Mouse (Mus musculus): ENCODE results near the gene Lct.
A peak's percentile ranks its signal among the peaks of the same experiment; 100 is the strongest.
"Not testable (repeated sequence)": the region's sequence is repeated elsewhere in the genome, so short reads cannot be mapped to it uniquely, and the experiment has no call there.

The Lct gene

DNA sequence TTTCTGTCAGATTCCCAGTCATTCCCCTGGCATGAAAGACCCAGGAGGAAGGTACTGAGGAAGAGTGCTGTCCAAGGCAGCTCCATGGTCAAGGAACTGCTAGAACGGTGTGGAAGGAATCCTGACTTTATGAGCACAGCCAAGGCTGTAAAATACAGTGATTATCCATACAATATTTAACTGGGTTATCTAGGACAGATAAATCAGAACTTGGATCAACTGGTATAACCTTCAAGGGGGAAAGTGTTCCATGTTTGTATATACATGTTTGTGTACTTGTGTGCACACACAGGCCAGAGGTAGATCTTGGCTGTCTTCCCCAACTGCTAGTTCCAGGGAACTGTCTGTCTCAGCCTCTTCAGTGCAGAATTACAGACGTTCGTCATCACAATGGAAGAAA lies at the start of gene Lct:
Lct (minus strand) TSS at position 101 of the 400 bp plus-strand sequence.
- no peak for DNase-seq (ENCODE audit: low read depth)

DNA sequence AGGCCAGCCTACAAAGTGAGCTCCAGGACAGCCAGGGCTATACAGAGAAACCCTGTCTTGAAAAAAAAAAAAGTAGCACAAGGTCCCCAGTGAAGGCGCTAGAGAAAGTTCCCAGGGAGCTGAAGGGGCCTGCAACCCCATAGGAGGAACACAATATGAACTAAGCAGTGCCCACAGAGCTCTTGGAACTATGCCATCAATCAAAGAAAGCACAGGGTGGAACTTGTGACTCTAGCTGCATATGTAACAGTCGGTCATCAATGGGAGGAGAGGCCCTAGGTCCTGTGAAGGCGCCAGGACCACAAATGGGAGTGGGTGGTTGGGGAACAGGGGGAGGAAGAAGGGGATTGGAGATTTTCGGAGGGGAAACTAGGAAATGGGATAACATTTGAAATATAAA lies 48.7 kb upstream of the Lct start:
- no peak for DNase-seq (ENCODE audit: low read depth)

DNA sequence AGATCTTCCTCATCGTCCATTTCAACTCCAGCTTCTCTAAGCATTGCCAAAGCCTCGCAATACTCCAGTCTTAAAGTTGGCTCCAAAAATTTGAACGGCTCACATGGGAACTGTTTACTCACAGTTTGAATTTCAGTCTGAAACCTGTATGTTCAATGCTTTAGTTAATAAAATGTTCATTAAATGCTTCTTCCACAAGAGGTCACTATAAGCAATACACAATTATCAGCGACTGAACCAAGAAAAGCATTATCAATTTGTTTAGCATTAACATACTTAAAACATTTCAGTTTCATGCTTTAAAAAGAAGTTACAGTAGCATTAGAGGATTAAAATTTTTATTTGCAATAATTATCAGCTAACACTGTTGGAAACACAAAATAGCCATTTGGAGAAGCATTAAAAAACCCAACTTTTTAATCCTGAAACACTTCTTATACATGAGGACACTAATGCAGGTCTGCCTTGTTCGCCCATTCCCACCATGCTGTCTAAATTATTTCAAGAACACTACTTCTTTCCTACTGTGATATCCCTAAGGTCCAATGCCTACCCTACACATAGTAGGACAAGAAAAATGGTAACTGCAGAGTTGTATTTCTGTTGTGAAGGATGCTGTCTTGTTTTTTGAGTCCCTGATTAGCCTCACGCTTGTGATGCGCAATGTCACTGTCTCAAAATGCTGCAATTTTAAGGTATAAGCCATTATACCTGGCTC lies 44.2 kb upstream of the Lct start:
- peak; percentile 48 for DNase-seq (ENCODE audit: low read depth)

DNA sequence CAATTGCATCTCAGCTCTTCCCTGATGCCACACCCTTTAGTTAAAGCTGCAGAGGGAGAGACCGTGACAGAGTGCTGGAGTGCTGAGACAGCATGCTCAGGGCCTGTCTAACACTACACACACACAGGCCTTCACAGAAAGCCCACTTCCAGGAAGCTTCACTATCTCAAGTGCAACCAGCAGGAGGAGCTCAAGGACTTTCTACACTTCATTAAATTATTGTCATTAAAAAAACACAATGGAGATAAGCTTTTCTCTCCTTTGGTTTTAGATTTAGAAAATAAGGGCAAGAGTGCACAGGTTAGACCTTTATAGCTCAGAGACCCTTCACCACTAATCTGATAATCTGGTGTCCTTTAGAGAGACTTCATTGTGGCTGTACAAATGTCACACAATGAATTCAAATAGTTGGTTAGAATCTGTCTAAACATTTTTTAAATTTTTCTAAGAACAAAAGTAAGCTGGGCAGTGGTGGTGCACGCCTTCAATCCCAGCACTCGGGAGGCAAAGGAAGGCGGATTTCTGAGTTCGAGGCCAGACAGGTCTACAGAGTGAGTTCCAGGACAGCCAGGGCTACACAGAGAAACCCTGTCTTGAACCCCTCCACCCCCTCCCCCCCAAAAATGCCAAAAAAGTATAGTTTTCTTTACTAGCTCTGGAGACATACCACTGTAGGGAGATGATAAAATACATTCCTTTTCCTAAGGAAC lies 40.8 kb upstream of the Lct start:
- peak; percentile 81 for DNase-seq (ENCODE audit: low read depth)

DNA sequence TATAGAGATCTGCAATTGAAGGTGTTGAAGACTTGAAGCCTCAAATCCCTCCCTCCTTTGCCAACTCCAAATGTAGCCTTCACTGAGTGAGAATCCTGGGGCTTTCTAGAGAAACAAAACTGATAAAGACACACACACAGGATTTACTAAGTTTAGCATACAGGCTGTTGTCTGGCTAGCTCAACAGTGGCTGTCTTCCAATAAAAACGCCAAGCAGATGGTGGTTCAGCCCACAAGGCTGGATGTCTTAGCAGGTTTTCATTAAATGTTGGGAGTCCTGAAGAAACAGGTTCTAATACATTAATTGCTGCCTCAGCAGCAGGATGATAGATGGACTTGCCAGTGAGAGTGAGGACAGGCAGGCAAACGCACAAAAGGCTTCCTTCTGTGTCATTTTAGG lies 32.5 kb upstream of the Lct start:
- DNase-seq (ENCODE audit: low read depth), result peak; percentile 65

DNA sequence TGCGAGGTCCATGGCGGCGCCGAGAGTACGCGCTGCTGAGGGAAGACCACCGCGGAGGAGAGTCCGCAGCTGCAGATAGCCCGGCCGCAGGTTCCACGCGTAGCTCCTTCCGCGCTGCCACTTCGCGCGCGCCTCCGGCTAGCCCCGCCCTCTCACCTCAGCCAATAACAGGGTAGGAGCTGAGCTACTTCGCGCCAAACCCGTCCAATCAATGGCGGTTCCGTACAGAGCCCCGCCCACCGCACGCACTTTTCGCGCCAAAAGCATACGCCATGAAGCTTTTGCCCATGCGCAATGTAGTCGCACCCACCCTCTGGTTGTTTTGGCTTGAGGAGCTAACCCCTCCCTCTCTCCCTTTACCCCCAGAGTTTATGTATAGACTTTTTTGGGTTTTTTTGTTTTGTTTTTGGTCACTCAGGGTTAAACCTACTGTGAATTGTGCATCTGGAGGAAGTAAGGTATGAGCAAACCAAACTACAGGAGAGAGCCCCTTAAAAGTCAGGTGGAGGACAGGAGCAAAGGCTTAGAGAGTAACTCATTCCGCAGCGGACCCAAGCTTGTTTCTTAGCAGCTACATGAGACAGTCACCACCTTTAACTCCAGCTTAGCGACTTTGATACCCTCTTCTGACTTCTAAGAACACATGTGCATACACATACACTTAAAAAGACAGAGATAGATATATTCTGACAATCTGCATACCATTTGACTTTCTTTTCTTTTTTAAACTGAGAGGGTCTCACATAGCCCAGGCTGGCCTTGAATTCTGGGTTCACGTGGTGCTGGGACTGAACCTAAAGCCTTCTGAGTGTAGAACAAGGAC lies 31.6 kb upstream of the Lct start, which contains the start of gene Mcm6:
Mcm6 (minus strand) TSS at position 111 of the 823 bp plus-strand sequence.
- peak; percentile 97 for DNase-seq (ENCODE audit: low read depth)

DNA sequence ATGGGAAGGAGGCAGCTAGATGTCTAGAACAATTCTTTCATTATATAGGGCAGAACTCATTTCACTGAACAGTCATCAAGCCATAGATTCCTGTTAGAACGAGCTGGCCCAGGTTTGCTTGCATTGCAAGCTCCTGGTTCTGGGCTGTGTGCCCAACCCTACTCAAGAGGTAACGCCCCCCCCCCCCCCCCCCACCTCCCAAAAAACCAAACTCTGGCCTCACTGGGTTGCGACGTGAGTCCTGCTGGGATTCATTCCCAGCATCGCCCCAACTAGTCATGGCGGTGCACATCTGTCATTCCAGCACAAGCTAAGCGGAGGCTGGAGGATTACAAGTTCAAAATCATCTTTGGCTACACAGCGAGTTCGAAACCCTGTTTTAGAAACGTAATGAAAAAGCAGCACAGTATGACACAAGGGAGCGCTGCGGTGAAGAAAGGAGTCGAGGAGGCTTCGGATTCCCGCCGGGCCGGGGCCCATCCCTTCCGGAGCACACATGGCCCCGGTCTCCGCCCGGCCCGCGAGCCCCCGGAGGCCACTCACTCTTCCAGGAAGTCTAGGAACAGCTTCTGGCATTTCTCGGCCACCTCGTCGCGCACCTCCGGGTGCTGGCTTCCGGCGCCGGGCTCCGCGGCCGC lies 30.9 kb upstream of the Lct start:
- peak; percentile 84 for DNase-seq (ENCODE audit: low read depth)

DNA sequence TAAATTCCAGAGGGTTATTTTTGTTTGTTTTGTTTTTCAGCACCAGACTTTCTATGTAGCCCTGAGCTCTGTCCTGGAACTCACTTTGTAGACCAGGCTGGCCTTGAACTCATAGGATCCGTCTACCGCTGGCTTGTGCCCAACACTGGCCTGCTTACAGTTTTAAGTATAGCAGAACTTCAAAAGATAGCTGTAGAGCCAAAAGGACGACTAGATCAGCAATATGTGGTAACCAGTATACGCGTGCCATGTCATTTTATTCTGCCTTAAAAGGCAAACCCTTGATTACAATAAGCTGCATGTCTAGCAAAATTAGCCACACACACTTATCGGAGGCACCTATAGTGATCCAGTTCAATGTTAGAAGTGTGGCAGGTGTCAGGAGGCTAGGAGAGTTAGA lies 30.2 kb upstream of the Lct start:
- peak; percentile 30 for DNase-seq (ENCODE audit: low read depth)

DNA sequence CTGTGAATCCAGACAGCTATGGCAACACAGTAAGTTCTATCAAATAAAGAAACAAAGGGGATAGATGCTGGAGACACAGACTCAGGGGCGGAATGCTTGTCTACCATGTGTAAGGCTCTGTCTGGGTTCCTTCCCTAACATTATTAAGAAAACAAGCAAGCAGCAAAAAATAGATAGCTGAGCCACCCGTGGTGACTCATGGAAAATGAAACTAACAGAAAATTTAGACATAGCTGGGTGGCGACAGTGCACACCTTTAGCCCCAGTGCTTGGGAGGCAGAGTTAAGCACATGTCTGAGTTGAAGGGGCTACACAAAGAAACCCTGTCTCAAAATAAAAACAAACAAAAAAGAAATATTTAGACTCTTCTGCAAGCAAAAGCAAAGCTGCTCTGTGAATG lies 29.3 kb upstream of the Lct start:
- DNase-seq (ENCODE audit: low read depth), result peak; percentile 60

DNA sequence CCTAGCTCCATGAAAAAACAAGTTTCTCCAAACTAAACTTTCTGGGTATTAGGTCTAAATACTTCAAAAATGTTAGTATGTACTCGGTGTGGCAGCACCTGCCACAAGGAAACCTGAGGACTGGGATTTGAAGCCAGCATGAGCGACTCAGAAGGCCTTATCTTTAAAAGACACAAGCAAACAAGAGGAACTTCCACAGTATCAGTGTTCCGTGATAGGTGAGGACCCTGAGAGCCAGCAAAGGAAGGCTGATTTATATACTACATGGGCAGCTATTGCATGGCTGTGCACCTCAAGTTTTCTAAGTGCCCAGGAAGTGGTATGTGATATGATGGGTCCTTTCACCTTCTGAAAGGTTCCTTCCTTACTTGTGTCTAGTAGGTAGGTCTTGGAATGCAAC lies 25.0 kb upstream of the Lct start:
- no peak for DNase-seq (ENCODE audit: low read depth)

DNA sequence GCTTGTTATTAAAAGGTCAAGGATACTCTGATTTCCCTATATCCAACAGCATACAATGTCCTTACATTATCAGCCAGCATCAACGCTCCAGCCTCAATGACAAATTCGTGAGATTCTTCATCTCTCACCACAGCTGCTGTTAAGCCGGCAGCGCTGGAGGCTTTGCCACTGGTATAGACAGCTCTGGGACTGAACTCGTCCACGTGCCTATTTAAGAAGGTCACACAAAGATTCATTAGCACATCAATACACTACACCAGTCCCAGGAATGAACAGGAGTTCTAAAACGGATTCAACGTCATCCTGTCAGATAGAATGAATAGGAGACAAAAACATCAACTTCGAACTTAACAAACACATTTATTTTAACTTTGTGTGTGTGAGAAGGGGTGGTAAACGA lies 16.1 kb upstream of the Lct start:
- no peak for DNase-seq (ENCODE audit: low read depth)

DNA sequence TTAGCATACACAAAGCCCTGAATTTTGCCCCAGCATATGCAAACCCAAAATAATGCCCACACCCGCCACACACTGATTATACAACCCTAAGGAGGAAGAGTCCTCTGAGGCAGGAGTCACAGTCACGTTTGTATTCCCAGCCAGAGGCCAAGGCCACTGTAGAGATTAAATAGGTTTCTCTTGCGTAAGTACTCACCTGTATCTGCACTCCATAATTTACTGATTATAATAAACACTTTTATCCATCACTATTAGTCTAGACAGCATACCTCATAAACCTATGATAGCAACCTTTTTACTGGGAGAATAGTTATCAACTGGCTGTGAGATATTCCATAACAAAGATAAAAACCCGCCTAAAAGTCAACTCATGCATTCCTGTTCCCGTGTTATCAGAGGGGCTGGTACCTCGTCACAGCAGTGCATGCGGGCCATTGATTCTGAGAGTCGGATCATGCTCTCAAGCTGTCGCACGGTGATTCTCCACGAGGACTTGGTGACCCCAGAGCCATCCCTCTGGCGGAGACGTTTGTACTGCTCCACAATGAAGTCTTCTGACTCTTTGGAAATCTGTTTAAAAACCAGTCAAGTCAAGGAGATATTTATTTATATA lies 9.7 kb upstream of the Lct start:
- DNase-seq (ENCODE audit: low read depth), result no peak

DNA sequence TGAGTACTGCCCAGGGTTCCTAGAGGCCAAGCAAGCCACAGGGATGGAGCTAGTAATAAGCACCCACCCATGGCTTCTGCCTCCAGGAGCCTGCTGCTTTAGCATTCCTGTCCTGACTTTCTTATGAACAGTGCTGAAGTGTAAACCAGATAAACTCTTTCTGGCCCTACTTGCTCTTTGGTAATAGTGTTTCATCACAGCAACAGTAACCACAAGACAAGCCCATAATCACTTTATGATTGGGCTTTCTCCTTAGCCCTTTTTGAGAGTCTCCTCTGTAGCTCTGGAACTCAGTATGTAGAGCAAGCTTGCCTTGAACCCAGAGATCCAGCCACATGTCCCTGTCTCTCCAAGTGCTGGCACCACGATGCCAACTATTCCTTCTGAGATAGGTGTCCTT lies 2.2 kb upstream of the Lct start:
- DNase-seq (ENCODE audit: low read depth), result no peak

DNA sequence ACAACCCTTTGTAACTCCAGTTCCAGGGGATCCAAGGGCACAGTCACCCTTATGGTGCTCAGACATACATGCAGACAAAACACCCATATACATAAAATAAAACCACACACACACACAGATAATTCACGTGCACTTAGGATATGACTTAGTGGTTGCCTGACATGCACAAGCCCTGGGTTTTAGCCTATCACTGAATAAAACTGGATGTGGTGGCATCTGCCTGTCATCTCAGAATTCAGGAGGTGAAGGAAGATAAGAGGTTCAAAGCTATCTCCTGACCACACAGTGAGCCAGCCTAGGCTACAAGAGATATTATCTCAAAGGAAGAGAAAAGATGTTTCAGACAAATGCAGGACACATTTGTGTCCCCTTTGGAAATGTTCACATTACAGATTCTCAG lies 953 bp downstream of the Lct start:
- DNase-seq (ENCODE audit: low read depth), result no peak

DNA sequence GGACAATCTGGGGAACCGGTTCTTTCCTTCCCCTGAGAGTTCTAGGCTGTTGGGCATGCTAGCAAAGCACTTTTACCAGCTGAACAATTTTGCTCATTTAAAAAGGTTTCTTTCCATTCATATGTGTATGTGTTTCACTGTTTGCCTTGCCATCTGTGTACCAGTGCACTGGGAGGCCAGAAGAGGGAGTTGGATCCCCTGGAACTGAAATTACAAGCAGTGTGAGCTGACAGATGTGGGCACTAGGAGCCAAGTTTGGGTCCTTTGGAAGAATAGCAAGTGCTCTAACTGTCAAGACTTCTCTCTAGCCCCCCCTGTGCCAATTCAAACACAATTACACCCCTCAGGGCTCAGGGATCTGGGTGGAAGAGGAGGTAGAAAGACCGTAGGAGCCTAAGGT lies 3.3 kb downstream of the Lct start:
- DNase-seq (ENCODE audit: low read depth), result no peak

DNA sequence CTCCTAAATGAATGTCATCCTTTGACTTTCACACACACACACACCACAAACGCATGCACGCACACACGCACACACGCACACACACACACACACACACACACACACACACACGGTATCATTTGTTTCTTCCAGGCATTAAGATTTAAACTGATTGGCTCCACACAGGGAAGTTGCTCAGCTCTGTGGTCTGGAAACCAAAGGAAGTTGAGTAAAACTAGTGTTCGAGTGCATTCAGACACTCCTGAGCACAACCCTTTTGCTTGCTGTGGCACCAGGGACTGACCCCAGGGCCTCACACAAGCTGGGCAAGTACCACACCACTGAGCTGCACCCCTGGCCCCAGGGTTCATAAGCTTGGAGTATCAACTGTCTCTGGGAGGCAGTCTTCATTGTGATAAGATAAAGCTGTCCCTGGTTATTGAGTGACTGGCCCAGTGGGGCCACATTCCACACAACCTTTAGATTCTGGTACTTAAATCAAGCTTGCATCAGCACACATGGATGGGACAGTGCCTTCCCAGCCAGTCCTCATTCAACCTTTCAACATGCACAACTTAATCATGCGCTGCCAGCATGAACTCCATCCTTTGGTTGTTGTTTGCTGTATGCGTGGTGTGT lies 5.0 kb downstream of the Lct start:
- DNase-seq (ENCODE audit: low read depth), result no peak

DNA sequence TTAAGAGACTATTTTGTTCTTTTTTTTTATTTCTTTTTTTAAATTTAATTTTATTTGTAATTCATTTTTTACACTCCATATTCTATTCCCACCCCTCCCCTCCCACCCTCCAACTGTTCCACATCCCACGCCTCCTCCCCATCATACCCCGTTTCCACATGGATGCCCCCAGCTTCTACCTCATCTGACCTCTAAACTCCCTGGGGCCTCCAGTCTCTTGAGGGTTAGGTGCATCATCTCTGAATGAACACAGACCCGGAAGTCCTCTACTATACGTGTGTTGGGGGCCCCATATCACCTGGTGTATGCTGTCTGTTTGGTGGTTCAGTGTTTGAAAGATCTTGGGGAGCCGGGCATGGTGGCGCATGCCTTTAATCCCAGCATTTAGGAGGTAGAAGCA lies 8.9 kb downstream of the Lct start:
- not testable (repeated sequence) for DNase-seq (ENCODE audit: low read depth)

DNA sequence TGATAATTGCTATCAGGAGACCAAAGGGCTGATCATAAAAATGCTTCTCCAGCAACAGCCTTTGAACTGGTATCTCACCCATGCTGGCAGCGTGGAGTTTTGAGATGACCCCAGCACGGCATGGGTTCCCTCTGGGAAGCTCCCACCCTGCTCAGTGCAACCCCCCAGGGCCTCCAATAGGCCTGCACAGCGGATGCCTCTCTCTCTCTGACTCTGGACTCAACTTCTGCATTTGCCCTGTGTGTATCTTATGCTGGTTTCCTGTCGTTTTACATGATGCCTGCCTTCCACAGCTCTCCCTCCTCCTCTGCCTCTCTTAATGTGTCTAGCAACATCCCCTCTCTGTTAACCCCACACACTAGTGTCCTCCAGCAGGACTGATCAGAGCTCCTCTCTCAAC lies 13.5 kb downstream of the Lct start:
- no peak for DNase-seq (ENCODE audit: low read depth)

DNA sequence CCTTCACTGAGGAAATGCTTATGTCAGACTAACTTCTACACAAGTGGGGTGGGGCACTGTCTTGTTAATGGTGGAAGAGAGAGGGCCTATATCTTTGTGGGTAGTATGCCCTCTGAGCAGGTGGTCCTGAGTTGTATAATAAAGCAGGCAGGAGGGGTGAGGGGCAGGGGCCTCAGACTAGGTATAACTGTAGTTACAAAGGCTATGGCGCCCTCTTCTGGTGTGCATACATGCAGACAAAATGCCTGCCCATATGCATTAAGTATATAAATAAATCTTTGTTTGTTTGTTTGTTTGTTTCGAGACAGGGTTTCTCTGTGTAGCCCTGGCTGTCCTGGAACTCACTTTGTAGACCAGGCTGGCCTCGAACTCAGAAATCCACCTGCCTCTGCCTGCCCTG lies 19.1 kb downstream of the Lct start:
- peak; percentile 23 for DNase-seq (ENCODE audit: low read depth)

DNA sequence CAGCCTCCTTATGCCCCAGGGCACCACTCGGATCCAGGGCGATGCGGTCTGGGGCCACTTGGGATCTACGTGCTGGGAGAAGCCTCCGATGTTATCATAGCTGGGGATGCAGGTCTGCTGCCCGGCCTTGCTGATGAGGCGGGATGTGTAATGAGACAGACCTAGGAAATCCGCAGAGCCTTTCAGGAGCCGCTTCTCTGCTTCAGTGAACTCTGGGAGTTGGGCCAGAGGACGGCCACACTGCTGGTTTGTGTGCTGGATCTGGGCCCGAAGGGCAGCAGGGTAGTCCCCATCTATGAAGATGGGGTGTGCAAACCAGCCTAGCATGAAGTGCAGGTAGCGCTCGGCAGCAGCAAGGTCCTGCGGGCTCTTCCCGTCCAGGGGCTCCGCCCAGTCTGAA lies 24.2 kb downstream of the Lct start:
- no peak for DNase-seq (ENCODE audit: low read depth)

DNA sequence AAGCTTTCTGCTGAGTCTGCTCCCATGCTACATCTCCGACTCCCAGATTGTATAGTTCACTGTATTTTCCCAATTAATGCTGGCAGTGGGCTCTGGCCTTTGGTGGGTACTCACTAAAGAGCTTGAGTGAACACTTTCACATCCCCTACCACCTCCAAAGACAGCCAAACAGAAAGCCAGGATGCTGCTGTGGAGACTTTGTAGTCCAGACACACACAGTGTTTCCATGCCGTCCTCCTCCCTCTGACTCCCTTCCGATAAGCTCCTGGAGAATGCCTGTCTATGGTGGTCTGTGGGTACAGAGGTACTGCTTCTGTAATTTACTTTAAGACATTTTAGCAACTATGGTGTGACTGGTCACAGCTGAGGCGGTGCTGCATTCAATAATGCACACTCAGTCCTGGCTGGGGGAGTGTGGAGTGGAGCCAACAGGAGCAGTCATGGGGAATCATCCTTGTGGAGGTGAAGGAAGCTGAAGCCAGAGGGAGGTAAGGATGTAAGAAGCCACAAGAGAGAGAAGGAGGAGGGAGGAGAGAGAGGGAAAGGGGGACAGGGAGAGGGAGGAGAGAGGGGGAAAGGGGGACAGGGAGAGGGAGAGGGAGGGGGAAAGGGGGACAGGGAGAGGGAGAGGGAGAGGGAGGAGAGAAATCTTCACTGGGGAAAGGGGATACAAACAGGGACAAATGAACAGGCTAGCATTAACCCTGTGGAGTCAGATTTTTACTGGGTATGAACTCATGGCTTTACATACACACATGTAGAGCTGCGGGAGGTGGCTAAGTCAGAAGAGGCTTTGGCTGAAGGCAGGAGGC lies 32.2 kb downstream of the Lct start:
- DNase-seq (ENCODE audit: low read depth), result no peak
